Mouse (Mus musculus) stomach, postnatal 0 days (tissue): Measurements from ENCODE around the gene Ibsp. TPM values are rescaled to one million over a fixed set of nuclear protein-coding genes. Genes with fewer than 3 reads are reported as not detected.

Source experiments
- ATAC-seq: fragments of 200-750 bp; cut with Nextera tagmentation; 2 replicates; pipeline ENCODE4 v1.8.0; 2017; ENCODE audit not compliant: low FRiP score, low TSS enrichment
- DNase-seq: peaks from one replicate; pipeline ENCODE4 v3.0.0-alpha.2; 2016; ENCODE audit warnings: low spot score
- H3K27ac ChIP-seq: fragments of 300-500 bp; sonication (generic); replicated peaks from 2 replicates; pipeline ENCODE4 v1.5.1; 2014; ENCODE audit warnings: mild to moderate bottlenecking, control low read depth
- H3K27me3 ChIP-seq: fragments of 300-500 bp; sonication (generic); 2 replicates; pipeline ENCODE4 v1.6.1; 2014; ENCODE audit warnings: low read length; ENCODE audit not compliant: control insufficient read depth, insufficient read depth
- H3K36me3 ChIP-seq: fragments of 300-500 bp; sonication (generic); 2 replicates; pipeline ENCODE4 v1.6.1; 2014; ENCODE audit warnings: low read length, mixed read lengths; ENCODE audit not compliant: control insufficient read depth, insufficient read depth
- H3K4me1 ChIP-seq: fragments of 300-500 bp; sonication (generic); replicated peaks from 2 replicates; pipeline ENCODE4 v1.6.1; 2014; ENCODE audit warnings: antibody characterized with exemption; ENCODE audit not compliant: control insufficient read depth, insufficient read depth
- H3K4me2 ChIP-seq: fragments of 300-500 bp; sonication (generic); replicated peaks from 2 replicates; pipeline ENCODE4 v1.6.1; 2014; ENCODE audit warnings: low read depth, mild to moderate bottlenecking, control low read depth, moderate library complexity
- H3K4me3 ChIP-seq: fragments of 300-500 bp; sonication (generic); 2 replicates; pipeline ENCODE4 v1.5.1; 2014; ENCODE audit warnings: low read depth, low read length, control low read depth
- H3K9ac ChIP-seq: fragments of 300-500 bp; sonication (generic); 2 replicates; pipeline ENCODE4 v1.6.1; 2014; ENCODE audit warnings: mild to moderate bottlenecking, low read length, control low read depth, mixed read lengths
- H3K9me3 ChIP-seq: fragments of 300-500 bp; sonication (generic); 2 replicates; pipeline ENCODE4 v1.6.1; 2016; ENCODE audit warnings: low read length; ENCODE audit not compliant: control insufficient read depth
- CTCF ChIP-seq: IDR thresholded peaks from 2 replicates; pipeline ENCODE4 v1.5.1; 2016; ENCODE audit warnings: antibody characterized with exemption, low read depth, mild to moderate bottlenecking, moderate library complexity
- EP300 ChIP-seq: optimal IDR thresholded peaks from 2 replicates; pipeline ENCODE3; 2016; ENCODE audit warnings: antibody characterized with exemption
- WGBS: fragments of 180-500 bp; shearing (Covaris S2); extraction: QIAGEN DNeasy Blood & Tissue Kit; methylation state at CpG from one replicate; pipeline ENCODE4 v1.1.7; 2014; 5-methylcytosine and 5-hydroxymethylcytosine counted together
- polyA plus RNA-seq: library from polyadenylated mRNA; unstranded; fragments of >200 nt; fragmentation: Nextera tagmentation; extraction: Ambion mirVana; gene quantifications from 2 replicates; pipeline ENCODE4 v1.2.1, GENCODE M21; 2015

Gene Ibsp
- polyA plus RNA-seq, 1 experiment from 2014 or later = 0.13 TPM

GRCm38 (mm10) chr5:104335962-104336361 lies 37.0 kb downstream of the Ibsp start:
- Histone ChIP-seq H3K9ac (no peak overlapping the region), H3K27me3 (no peaks in the 10 kb centered on the region), H3K4me2 (no peak overlapping the region), H3K9me3 (no peaks in the 10 kb centered on the region), H3K4me1 (no peaks in the 10 kb centered on the region), H3K27ac (no peak overlapping the region), H3K36me3 (no peaks in the 10 kb centered on the region), H3K4me3 (no peak overlapping the region)
- WGBS = 78% methylated on average over 5 of the region's 5 CpGs
- DNase-seq (no peak), ATAC-seq (no peak)
- TF ChIP-seq CTCF = no peak
- no peak for TF ChIP-seq EP300

- DNase-seq = no peak
- Histone ChIP-seq H3K9ac (no peak overlapping the region), H3K4me1 (no peaks in the 10 kb centered on the region), H3K4me2 (no peak overlapping the region), H3K9me3 (no peaks in the 10 kb centered on the region), H3K27ac (no peak overlapping the region), H3K4me3 (no peak overlapping the region), H3K36me3 (no peaks in the 10 kb centered on the region), H3K27me3 (no peaks in the 10 kb centered on the region)
- 82% methylated on average over 4 of the region's 4 CpGs for WGBS
- no peak for TF ChIP-seq CTCF
- TF ChIP-seq EP300 = no peak
- ATAC-seq = no peak
Measured at GRCm38 (mm10) chr5:104337491-104337890, 38.5 kb downstream of the Ibsp start.

- 78% methylated on average over 5 of the region's 5 CpGs for WGBS
- Histone ChIP-seq H3K27ac (no peak overlapping the region), H3K4me2 (no peak overlapping the region), H3K4me1 (no peaks in the 10 kb centered on the region), H3K27me3 (no peaks in the 10 kb centered on the region), H3K36me3 (no peaks in the 10 kb centered on the region), H3K9me3 (no peaks in the 10 kb centered on the region), H3K4me3 (no peak overlapping the region), H3K9ac (no peak overlapping the region)
- TF ChIP-seq EP300 = no peak
- no peak for TF ChIP-seq CTCF
- no peak for ATAC-seq
- no peak for DNase-seq
Measured at GRCm38 (mm10) chr5:104339009-104339408, 40.0 kb downstream of the Ibsp start.

GRCm38 (mm10) chr5:104339706-104340512 lies 40.9 kb downstream of the Ibsp start:
- H3K9ac ChIP-seq = no peak overlapping the region
- ATAC-seq (no peak), DNase-seq (peak; percentile 35)
- H3K27me3 ChIP-seq = no peaks in the 10 kb centered on the region
- TF ChIP-seq CTCF = peak; percentile 87
- no peak for TF ChIP-seq EP300
- H3K4me3 ChIP-seq = no peak overlapping the region
- H3K9me3 ChIP-seq = no peaks in the 10 kb centered on the region
- no peak overlapping the region for H3K27ac ChIP-seq
- no peaks in the 10 kb centered on the region for H3K4me1 ChIP-seq
- H3K4me2 ChIP-seq = 0 out of 2 replicates have a peak overlapping the region, but pooled peaks have one; percentile 14
- no peaks in the 10 kb centered on the region for H3K36me3 ChIP-seq
- 16% methylated on average over 14 of the region's 14 CpGs for WGBS

GRCm38 (mm10) chr5:104340513-104340829 lies 41.5 kb downstream of the Ibsp start:
- TF ChIP-seq EP300 = no peak
- no peak for TF ChIP-seq CTCF
- H3K4me1 ChIP-seq = no peaks in the 10 kb centered on the region

GRCm38 (mm10) chr5:104342881-104343280 lies 43.9 kb downstream of the Ibsp start:
- Histone ChIP-seq H3K9ac (no peak overlapping the region), H3K27me3 (no peaks in the 10 kb centered on the region), H3K4me1 (no peaks in the 10 kb centered on the region), H3K9me3 (no peaks in the 10 kb centered on the region), H3K4me3 (no peak overlapping the region), H3K27ac (no peak overlapping the region), H3K4me2 (no peak overlapping the region), H3K36me3 (no peaks in the 10 kb centered on the region)
- WGBS = 40% methylated on average over 6 of the region's 6 CpGs
- TF ChIP-seq EP300 (no peak), CTCF (peak; percentile 62)
- ATAC-seq (no peak), DNase-seq (peak; percentile 32)

More at GRCm38 (mm10) chr5:104340513-104340829, 41.5 kb downstream of the Ibsp start:
- no peak overlapping the region for H3K4me3 ChIP-seq
- no peaks in the 10 kb centered on the region for H3K27me3 ChIP-seq
- WGBS = 90% methylated on average over 4 of the region's 4 CpGs
- H3K4me2 ChIP-seq = no peak overlapping the region
- no peak overlapping the region for H3K9ac ChIP-seq
- no peak for DNase-seq
- no peak overlapping the region for H3K27ac ChIP-seq
- no peak for ATAC-seq
- no peaks in the 10 kb centered on the region for H3K36me3 ChIP-seq
- H3K9me3 ChIP-seq = no peaks in the 10 kb centered on the region
